Mouse (Mus musculus): ENCODE data around the gene Hnrnpf. TPM values are rescaled to one million over a fixed set of nuclear protein-coding genes. Genes with fewer than 3 reads are reported as not detected.

Gene Hnrnpf
- polyA plus RNA-seq (2012; rRNA removed) = 206 and 210 TPM in 2 replicates

DNA sequence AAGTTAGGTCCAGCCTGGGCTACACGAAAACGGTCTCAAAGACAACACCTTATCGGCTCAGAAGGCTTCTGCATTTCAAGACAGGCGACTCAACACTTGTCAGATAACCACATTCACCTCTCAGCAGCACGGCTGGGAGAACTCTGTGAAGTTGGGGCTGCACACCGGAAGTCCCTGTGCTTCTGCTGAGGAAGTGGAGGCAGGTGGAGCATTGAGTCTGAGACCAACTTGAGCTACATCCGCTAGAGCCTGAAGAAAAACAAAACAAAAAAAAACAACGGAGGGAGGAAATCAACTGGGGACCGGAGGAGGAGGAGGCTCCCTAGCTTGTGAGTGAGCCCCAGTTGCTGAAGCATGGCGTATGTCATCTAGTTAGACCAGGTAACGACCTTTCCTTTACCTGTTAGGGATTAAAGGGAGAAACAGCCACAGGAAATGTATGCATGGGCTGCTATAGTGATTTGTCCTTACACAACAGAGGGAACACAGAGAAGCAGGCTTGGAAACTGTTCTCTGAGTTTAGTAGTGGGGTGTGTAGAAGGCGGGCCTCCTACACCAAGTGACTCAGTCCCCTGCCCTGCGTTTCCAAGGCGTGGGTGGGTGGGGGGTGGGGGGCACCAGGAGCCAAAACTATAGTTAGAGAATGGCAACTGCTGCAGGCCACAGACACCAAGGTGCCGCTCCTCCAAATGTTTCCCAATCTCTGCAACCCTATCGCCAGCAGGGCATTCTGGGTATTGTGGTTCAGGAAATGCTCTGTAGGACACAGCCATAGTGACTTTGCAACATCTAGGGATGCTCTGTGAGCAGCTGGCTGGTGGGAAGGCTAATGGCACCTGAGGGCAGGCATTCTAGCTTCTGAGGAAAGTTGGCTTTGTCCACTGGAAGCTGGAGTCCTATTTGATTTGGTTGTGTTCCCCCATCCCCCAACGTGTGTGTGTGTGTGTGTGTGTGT, at the start of gene Hnrnpf:
Gene Hnrnpf, plus strand, starts transcription at position 199 of the 955 bp plus-strand sequence.

DNA sequence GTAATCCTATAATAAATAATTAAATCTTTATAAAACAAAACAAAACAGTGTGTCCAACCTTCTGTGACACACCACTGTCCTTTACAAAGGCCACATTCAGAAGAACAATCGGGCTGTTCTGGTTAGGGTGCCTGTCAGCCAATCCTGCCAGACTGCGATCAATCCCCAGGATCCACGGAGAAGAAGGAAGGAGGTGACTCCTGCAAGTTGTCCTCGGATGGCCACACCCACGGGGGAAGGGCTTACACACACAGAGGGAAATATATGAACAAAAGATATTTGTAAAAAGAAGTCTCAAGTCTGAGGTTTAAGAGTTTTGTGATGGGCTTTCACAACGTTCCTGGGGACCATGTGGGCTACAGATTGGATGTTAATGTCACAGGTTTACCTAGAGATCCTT, 38.3 kb upstream of the Hnrnpf start, which contains the start of gene Zfp239:
Gene Zfp239, plus strand, starts transcription at position 253 of the 400 bp plus-strand sequence.

DNA sequence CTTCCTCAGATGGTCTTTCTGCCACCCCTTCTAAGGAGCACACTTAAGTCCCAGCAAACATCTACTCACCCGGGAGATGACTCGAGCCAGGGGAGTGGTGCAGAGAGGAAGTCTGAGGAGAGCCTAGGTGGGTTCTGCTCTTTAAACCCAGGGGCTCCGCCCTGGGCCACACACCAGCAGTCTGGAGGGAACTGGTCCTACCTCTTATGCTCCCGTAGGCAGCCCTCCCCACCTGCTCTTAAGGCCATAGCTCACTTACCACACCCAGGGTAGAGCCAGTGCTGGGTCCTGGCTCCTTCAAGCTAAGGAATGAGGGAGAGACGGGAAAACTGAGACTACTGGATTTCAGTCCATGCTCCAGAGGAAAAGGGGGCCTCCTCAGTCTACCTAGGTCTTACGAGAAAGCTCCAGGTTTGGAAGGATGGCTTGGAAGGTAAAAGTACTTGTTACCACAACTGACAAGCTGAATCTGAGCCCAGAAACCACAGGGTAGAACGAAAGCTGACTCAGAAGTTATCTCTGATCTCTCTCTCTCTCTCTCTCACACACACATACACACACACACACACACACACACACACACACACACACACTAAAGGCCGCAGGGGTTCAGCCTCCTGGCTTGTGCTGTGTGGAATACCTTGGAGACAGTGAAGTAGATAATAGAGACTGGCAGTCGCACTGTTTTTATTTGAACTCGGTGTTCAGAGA, 37.3 kb downstream of the Hnrnpf start, which contains the start of gene Fxyd4:
Gene Fxyd4, minus strand, starts transcription at position 471 of the 711 bp plus-strand sequence.

Other genes starting within 250 kb of the Hnrnpf start
- 101 and 106 TPM in 2 replicates for gene Zfp637, start 59.1 kb upstream of the Hnrnpf start, polyA plus RNA-seq (2012; rRNA removed)
- gene Zfp239, start 38.2 kb upstream of the Hnrnpf start, polyA plus RNA-seq (2012; rRNA removed) = 12.9 and 14.8 TPM in 2 replicates
- gene Fxyd4, start 37.4 kb downstream of the Hnrnpf start, polyA plus RNA-seq (2012; rRNA removed) = not detected in 2 replicates
- 24.4 and 26.4 TPM in 2 replicates for gene Rasgef1a, start 111.1 kb downstream of the Hnrnpf start, polyA plus RNA-seq (2012; rRNA removed)
- gene Csgalnact2, start 238.8 kb downstream of the Hnrnpf start, polyA plus RNA-seq (2012; rRNA removed) = 8.6 and 9.3 TPM in 2 replicates